Mouse (Mus musculus) spleen, adult 2 months (tissue): ENCODE data around the gene Bhlhe23. TPM values are rescaled to one million over a fixed set of nuclear protein-coding genes. Genes with fewer than 3 reads are reported as not detected.

Experiments
- DNase-seq, 2 experiments: peaks; one replicate each; pipeline versions ENCODE4 v3.0.0 to v3.0.0-alpha.2; 2012 to 2021; ENCODE audit warnings: low spot score in 2 of 2, low read depth in 1 of 2
- H3K27ac ChIP-seq: fragments of 200-500 bp; 2 replicates; pipeline ENCODE4 v1.5.1; 2012; ENCODE audit warnings: low read length, inconsistent platforms; ENCODE audit not compliant: insufficient read depth
- H3K27me3 ChIP-seq: fragments of 200-500 bp; 2 replicates; pipeline ENCODE4 v1.6.1; 2012; ENCODE audit warnings: mild to moderate bottlenecking, moderate library complexity, low read length, inconsistent platforms; ENCODE audit not compliant: control insufficient read depth, insufficient read depth
- H3K36me3 ChIP-seq: fragments of 200-500 bp; 2 replicates; pipeline ENCODE4 v1.6.1; 2012; ENCODE audit warnings: mild to moderate bottlenecking, low read length, inconsistent platforms; ENCODE audit not compliant: control insufficient read depth, insufficient read depth
- H3K4me1 ChIP-seq: fragments of 200-500 bp; 2 replicates; pipeline ENCODE4 v1.6.1; 2011; ENCODE audit warnings: inconsistent platforms; ENCODE audit not compliant: control insufficient read depth, insufficient read depth, insufficient read length
- H3K4me3 ChIP-seq: fragments of 200-500 bp; 2 replicates; pipeline ENCODE4 v1.5.1; 2011; ENCODE audit warnings: mild to moderate bottlenecking, inconsistent platforms; ENCODE audit not compliant: insufficient read depth, insufficient read length; ENCODE audit errors: extremely low read depth
- CTCF ChIP-seq: fragments of 200-500 bp; IDR thresholded peaks from 2 replicates; pipeline ENCODE4 v1.5.1; 2011; ENCODE audit warnings: mild to moderate bottlenecking, inconsistent platforms; ENCODE audit not compliant: insufficient read depth, insufficient read length, insufficient replicate concordance; ENCODE audit errors: extremely low read depth
- POLR2A ChIP-seq: fragments of 200-500 bp; IDR thresholded peaks from 2 replicates; pipeline ENCODE4 v1.6.1; 2011; ENCODE audit warnings: low read depth, low read length, inconsistent platforms
- WGBS: fragments of 180-500 bp; shearing (Covaris S2); methylation state at CpG from one replicate; pipeline ENCODE4 v1.1.7; 2018; 5-methylcytosine and 5-hydroxymethylcytosine counted together
- polyA plus RNA-seq: library from polyadenylated mRNA; depleted of rRNA; stranded (reverse); fragments of >200 nt; gene quantifications from 2 replicates; pipeline ENCODE4 v1.2.3, GENCODE M21; 2012; rRNA removed

The Bhlhe23 gene
- polyA plus RNA-seq, result not detected in 2 replicates

DNA sequence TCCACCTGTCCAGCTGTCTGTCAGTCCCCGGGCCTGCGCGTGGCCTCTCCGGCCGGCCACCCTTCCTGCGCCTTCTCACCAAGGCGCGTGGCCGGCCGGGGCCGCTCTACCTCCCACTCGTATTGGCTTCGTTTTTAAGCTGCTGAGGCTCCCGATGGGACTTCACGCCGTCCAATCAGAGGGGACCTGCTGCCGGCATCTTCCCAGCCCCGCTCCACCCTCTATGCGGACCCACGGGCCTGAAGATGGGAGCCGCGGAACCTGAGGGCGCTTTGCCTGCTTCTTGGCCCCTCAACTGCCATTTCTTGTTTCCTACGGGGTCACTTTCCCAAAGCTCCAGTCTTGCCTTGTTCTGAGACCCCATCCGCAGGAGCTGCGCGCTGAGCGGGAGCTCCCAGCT is at the start of gene Bhlhe23:
TSS of gene Bhlhe23 (minus strand) at position 108 of the 400 bp plus-strand sequence.
- WGBS, result 8% methylated on average over 28 of the region's 28 CpGs
- Histone ChIP-seq H3K27ac (no peak within 1 kb of the TSS), H3K4me3 (no peak within 1 kb of the TSS), H3K27me3 (peaks cover 12% of the 10 kb centered on the region), H3K36me3 (no peaks in the 10 kb centered on the region), H3K4me1 (no peaks in the 10 kb centered on the region)
- no peak for DNase-seq
- TF ChIP-seq POLR2A, result no peak
- no peak for TF ChIP-seq CTCF

DNA sequence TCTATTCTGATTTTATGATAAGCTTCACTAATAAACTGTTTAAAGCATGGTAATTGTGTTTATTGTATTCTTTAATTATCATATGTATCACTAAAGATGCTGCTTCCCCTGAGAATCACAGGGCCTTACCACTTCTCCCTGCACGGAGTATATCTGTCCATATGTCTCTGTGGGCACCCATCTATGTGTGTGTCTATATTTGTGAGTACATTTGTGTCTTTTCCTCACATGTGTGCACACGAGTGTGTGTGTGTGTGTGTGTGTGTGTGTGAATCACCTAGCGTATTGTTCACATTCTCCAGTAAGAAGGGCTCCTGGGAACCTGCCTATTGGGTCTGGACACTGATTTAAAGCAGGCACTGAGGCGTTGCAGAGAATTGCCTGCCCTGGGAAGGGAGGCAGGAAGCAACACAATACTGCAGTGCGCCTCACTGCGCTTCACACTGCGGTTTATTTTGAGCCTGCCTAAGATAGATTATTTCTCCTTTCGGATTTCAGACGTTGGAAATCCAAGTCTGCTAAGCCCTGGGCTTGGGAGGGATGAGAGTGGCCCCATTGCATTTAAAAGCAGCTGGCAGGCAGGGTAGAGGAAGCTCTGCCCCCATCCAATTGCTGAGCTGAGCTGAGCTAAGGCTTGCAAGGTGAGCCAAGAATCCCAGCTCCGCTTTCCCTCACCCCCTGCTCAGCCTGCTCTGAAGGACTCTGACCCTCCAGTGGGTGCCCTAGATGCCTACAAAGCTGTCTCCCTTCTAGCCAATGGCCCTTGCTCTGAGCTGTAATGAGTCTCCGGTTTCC is 48.6 kb upstream of the Bhlhe23 start:
- no peaks in the 10 kb centered on the region for H3K36me3 ChIP-seq

GRCm38 (mm10) chr2:180824724-180825123 is 48.0 kb upstream of the Bhlhe23 start:
- no peaks in the 10 kb centered on the region for H3K27me3 ChIP-seq
- TF ChIP-seq CTCF (no peak), POLR2A (no peak)
- no peak overlapping the region for H3K4me3 ChIP-seq
- no peak for DNase-seq
- WGBS, result 77% methylated on average over 4 of the region's 4 CpGs
- no peaks in the 10 kb centered on the region for H3K4me1 ChIP-seq
- no peaks in the 10 kb centered on the region for H3K36me3 ChIP-seq
- no peak overlapping the region for H3K27ac ChIP-seq

More for the DNA sequence above, 48.6 kb upstream of the Bhlhe23 start:
- Histone ChIP-seq H3K27me3 (no peaks in the 10 kb centered on the region), H3K27ac (no peak overlapping the region), H3K4me1 (no peaks in the 10 kb centered on the region), H3K4me3 (no peak overlapping the region)
- TF ChIP-seq CTCF, result no peak
- TF ChIP-seq POLR2A, result no peak
- DNase-seq, result no peak
- 38% methylated on average over 11 of the region's 11 CpGs for whole genome bisulfite sequencing

DNA sequence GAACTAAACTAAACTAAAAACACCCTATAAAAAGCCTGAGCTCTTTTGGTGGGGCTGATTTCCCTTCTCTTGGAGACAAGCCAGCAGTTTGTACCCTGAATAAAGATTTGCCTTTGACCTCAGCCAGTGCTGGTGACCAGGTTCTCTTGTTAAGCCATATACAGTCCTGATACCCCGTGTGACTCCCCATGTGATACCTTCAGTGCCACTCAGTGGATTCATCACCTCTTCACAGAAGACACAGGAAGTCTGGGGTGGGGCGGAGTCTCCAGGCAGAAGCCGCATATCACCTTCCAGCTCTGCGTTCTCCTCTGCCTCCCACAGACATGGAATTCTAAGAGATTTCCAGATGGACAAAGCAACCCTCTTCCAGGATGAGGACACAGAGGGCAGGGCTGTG is 47.4 kb upstream of the Bhlhe23 start:
- WGBS, result 70% methylated on average over 4 of the region's 4 CpGs
- no peak for DNase-seq
- H3K36me3 ChIP-seq, result no peaks in the 10 kb centered on the region
- H3K27me3 ChIP-seq, result no peaks in the 10 kb centered on the region
- TF ChIP-seq POLR2A (no peak), CTCF (no peak)
- H3K4me1 ChIP-seq, result no peaks in the 10 kb centered on the region
- no peak overlapping the region for H3K4me3 ChIP-seq
- no peak overlapping the region for H3K27ac ChIP-seq

DNA sequence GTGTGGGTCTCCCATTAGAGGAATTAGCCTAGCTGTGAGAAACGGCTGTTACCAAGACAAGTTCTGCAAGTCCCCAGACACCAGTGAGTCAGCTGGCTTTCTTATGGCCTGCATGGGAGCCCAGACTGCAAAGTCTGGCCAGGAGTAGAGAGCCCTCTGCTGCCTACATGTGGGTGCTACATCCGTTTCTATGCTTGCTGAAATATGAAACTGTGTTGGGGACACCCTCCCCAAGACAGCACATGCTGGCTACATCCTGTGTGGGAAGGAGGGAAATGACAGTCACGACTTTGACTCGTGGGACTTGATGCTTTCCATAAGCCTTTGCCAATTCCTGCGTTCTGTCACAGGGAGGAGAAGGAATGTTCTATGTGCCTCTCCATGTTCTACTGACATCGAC is 45.8 kb upstream of the Bhlhe23 start:
- no peak for TF ChIP-seq CTCF
- no peak for TF ChIP-seq POLR2A
- H3K27me3 ChIP-seq, result no peaks in the 10 kb centered on the region
- no peak for DNase-seq
- no peaks in the 10 kb centered on the region for H3K36me3 ChIP-seq
- WGBS, result 18% methylated on average over 6 of the region's 6 CpGs
- no peak overlapping the region for H3K4me3 ChIP-seq
- no peak overlapping the region for H3K27ac ChIP-seq
- no peaks in the 10 kb centered on the region for H3K4me1 ChIP-seq

DNA sequence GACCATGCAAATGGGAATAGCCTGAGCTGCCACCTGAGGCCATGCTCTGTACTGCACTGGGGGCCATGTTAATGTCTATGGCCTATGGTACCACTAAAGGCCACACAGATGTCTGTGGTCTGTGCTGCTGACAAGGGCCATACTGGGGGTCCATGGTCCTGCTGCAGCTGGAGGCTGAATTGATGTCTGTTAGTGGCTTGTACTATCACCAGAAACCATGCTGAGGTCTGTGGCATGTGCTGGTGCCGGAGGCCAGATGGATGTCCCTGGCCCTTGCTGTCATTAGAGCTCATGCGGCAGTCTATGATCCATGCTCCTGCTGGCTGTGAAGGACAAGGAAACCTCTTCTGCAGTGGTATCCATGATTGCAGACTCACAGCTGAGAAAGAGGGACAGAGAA is 42.8 kb upstream of the Bhlhe23 start:
- WGBS, result 92% methylated on average over 2 of the region's 2 CpGs
- Histone ChIP-seq H3K27ac (no peak overlapping the region), H3K36me3 (no peaks in the 10 kb centered on the region), H3K4me1 (no peaks in the 10 kb centered on the region), H3K4me3 (no peak overlapping the region), H3K27me3 (no peaks in the 10 kb centered on the region)
- TF ChIP-seq CTCF, result no peak
- no peak for TF ChIP-seq POLR2A
- DNase-seq, result no peak

DNA sequence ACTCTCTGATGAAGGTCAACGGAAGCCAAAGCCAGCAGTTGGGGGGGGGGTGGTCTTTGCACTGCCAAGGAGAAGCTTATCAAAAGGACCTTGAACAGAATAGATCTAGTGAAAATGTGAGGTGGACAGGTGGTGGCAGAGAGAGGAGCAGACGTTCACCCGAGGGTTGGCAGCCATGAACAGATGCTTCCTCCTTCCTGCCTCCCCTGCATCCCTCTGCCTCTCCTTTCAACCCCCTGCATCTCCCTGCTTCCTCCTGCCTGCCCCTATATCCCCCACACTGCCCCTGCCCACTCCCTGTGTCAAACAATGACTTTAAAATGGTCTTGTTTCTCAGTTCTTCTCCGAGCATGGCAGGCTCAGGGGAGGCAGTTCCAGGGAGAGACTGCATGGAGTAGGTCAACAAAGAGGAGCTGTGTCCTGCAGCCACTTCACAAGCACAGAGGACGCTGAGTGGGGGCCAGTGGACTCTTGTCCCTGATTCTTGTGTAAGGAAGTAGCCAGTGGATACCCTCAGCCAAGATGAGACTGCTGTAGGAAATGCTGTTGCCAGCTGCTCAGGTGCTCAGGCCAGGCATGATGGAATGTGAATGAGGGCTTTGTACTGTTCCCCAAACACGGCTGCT is 39.9 kb upstream of the Bhlhe23 start:
- TF ChIP-seq CTCF (no peak), POLR2A (no peak)
- H3K36me3 ChIP-seq, result no peaks in the 10 kb centered on the region
- WGBS, result 40% methylated on average over 6 of the region's 6 CpGs
- H3K4me1 ChIP-seq, result no peaks in the 10 kb centered on the region
- no peak overlapping the region for H3K27ac ChIP-seq
- no peak for DNase-seq
- no peaks in the 10 kb centered on the region for H3K27me3 ChIP-seq
- no peak overlapping the region for H3K4me3 ChIP-seq
